Mouse (Mus musculus) adrenal gland, postnatal 25 days (tissue): ENCODE measurements around the gene Stub1. TPM values are rescaled to one million over a fixed set of nuclear protein-coding genes. Genes with fewer than 3 reads are reported as not detected.
"Not testable (repeated sequence)": the region's sequence is repeated elsewhere in the genome, so short reads cannot be mapped to it uniquely, and the experiment has no call there.

Experiments used
- DNase-seq: peaks from one replicate; pipeline ENCODE4 v3.0.0; 2021; ENCODE audit warnings: mixed read lengths
- total RNA-seq: library from RNA; stranded (reverse); gene quantifications from 2 replicates; pipeline ENCODE4 v1.2.3, GENCODE M21; 2021

Gene Stub1
- total RNA-seq, 1 experiment from 2014 or later: 205 TPM

DNA sequence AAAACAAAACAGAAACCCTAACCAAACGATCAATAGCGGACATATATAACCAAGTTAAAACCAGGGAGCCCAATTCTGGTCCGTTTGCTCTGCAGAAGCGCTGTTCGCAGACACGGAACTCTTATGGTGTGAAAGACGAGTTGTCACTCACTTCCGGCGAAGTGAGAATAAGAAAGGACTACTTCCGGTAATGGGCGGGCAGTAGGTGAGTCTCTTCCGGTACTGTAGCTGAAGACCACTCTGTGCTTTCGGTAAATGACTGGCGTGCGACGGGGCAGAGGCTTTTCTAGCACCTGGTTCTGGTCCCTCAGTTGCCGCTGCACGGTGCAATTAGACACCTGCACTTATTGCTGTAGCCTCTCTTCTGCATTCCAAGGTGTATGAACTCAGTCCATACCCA, 9.8 kb downstream of the Stub1 start, which contains the start of gene Wdr24:
TSS of gene Wdr24 (plus strand) at position 176 of the 400 bp plus-strand sequence.
- DNase-seq: peak; percentile 59

DNA sequence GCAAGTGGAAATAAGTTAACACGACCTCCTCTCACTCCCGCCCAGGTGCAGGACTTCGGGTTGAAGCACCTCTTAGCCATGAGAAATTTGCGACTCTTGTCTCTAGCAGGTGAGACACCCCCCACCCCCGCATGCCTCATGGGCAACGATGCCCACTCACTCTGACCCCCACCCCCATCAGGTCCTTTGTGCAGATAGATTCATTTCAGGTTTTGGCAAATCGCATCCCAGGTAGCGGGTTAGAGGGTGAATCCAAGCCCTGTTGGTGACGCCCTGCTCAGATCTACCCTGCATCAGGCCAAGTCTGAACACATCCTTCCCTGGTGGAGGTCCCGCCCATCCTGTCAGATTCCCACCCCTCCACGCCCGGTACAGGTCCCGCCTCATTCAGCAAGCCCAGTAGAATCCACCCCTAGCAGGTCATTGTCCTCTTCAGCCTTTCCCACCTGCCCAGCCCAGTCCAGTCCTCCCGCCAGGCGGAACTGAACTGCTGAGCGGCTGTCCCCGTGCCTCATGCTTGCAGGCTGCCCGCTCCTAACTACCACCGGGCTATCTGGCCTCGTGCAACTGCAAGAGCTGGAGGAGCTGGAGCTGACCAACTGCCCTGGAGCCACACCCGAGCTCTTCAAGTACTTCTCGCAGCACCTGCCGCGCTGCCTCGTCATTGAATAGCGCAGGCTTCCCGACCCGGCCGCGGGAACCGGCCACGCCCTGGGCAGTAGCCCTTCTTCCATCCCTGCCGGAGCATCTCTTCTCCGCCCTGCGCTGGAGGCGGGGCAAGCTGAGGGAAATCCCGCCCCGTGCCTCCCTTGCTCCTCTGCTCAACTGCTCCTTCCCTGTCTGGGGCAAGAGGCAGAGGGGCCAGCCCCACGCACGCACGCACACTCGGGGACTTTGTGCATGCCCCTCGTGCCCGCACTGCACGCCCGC, 14.1 kb downstream of the Stub1 start:
- DNase-seq: no peak

GRCm38 (mm10) chr17:25817662-25818061, 15.5 kb downstream of the Stub1 start:
- no peak for DNase-seq

GRCm38 (mm10) chr17:25813471-25813870, 19.7 kb downstream of the Stub1 start:
- DNase-seq: peak; percentile 89

GRCm38 (mm10) chr17:25810890-25811289, 22.3 kb downstream of the Stub1 start:
- DNase-seq: no peak

GRCm38 (mm10) chr17:25809606-25810340, 23.4 kb downstream of the Stub1 start:
- no peak for DNase-seq

GRCm38 (mm10) chr17:25808789-25809605, 24.2 kb downstream of the Stub1 start, which contains the start of gene Fbxl16:
Gene Fbxl16, plus strand, starts transcription at chr17:25809085.
- DNase-seq: peak; percentile 91

- no peak for DNase-seq
Measured at GRCm38 (mm10) chr17:25808028-25808427, 25.2 kb downstream of the Stub1 start.

DNA sequence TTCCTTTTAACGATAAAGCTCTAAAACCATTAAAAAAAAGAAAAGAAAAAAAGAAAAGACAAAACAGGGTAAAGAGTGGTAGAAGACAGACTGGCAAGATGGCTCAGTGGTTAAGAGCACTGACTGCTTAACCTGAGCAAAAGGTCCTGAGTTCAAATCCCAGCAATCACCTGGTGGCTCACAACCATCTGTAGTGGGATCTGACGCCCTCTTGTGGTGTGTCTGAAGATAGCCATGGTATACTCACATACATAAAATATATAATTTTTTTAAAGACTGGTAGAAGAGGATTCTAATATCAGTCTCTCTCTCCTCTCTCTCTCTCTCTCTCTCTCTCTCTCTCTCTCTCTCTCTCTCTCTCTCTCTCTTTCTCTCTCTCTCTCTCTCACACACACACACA, 25.8 kb downstream of the Stub1 start:
- DNase-seq: not testable (repeated sequence)

DNA sequence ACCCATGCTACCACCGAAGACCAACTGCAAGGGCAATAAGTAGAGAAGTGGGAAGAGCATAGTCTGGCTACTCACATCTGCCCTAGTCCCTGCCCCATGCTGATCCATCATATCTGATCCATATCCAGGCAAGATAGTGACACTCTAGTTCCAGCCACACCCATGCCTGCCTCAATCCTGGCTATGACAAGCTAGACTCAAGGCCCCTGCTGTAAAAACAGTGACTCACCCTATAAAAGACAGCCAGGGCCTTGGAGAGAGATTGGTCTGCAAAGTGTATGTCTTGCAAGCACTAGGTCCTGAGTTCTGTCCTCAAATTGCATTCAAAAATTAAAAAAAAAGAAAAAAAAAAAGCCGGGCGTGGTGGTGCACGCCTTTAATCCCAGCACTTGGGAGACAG, 26.7 kb downstream of the Stub1 start:
- no peak for DNase-seq

- DNase-seq: peak; percentile 87
Measured at GRCm38 (mm10) chr17:25802825-25803517, 30.2 kb downstream of the Stub1 start.

GRCm38 (mm10) chr17:25801029-25801428, 32.2 kb downstream of the Stub1 start:
- DNase-seq: no peak

- DNase-seq: peak; percentile 92
Measured at GRCm38 (mm10) chr17:25796951-25797369, 36.2 kb downstream of the Stub1 start, which contains the start of gene Metrn. Gene Metrn, minus strand, starts transcription at chr17:25797136.

DNA sequence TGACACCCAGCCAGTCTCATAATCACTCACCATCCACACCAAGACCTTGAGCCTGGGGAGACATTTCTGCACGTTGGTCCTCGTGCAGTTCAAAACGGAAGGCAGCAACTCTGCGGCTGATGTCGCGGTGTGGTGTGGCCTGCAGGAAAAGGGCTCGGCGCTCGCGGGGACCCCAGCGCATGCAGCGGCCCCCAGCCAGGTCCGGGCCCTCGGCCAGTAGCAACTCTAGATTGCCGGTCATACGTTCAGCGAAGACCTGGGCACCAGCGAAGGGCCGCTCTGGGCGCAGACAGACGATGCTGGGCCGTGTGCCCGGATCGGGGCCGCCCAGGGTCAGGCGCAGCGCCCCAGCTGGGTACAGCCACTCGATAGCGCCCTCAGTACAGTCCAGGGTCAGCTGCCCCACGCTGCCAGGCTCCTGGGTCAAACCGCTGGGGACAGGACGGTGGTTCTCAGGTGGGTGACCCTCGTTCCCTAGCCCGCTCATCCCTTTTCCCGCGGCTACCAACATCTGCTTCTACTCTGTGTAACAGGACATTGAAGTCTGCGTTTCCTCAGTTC, 36.9 kb downstream of the Stub1 start:
- peak; percentile 47 for DNase-seq

DNA sequence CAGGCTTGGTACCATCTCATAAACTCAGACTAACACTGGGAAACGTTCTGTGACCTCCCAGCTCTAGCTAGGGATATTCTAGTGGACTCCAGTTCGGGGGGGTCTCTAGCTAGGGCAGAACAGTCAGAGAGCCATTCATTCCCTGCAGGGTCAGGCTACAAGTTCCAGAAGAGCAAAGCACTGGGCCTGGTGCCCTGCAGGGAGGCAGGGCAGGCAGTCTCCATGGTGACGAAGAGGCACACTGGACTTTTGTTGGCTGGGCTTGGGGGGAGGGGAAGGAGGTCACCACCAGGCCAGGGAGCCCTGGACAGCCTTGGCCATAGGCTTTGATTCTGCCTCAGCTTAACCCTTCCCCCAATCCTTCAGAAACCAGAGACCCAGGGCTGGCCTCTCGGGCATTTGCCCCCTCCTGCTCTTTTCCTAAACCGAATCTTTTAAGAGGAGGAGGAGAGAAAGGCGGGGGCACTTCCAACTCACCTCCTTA, 37.6 kb downstream of the Stub1 start, which contains the start of gene AC134908.4:
TSS of gene AC134908.4 (minus strand) at position 51 of the 484 bp plus-strand sequence.
- no peak for DNase-seq

GRCm38 (mm10) chr17:25794998-25795397, 38.2 kb downstream of the Stub1 start:
- DNase-seq: no peak

DNA sequence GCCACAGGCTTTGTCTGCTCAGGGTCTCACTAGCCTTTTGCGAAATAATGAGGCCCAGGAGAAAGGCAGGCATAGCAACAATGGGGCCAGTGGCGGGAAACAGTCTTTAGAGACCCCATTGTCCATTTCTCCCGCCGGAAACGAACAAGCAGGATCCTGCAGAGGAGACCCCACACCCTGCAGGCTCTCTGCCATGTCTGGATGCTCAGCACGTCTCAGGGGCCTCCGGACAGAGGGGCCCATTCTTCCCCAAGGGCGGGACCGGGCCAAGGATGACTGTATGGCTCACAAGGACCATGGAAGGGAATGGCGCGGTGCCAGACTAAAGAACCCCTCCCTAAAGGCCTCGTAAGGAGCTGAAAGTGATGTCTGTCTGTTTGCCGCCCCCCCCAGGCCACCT, 39.0 kb downstream of the Stub1 start:
- DNase-seq: no peak

DNA sequence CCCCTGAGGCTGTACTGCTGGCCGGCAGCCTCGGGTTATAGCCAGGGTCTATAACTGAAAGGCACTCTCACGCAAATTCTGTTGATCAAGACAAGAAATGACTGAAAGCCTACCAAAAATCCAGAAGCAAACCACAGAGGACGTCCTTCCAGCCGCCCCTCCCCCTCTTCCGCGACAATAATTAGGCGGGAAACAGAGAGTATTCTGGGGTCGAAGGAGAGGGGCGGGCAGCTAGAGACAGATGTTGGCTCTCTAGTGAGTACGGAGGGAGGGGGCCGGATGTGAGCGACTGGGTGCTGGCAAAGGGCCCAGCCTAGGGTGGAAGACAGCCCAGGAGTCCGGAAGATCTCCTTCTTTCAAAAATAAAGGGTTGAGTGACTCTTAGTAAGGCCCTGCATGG, 40.6 kb downstream of the Stub1 start, which contains the start of gene Fam173a:
TSS of gene Fam173a (minus strand) at position 287 of the 400 bp plus-strand sequence.
- peak; percentile 76 for DNase-seq

- peak; percentile 83 for DNase-seq
Measured at GRCm38 (mm10) chr17:25791843-25792527, 41.2 kb downstream of the Stub1 start.

GRCm38 (mm10) chr17:25791320-25791842, 41.8 kb downstream of the Stub1 start:
- no peak for DNase-seq
